Mouse (Mus musculus) spleen, postnatal 36 days (tissue): Measurements from ENCODE around the gene Dnah8.

Source experiments
- DNase-seq, 2 experiments: peaks; one replicate each; pipeline ENCODE4 v3.0.0; 2022; ENCODE audit warnings: low spot score in 2 of 2, mixed read lengths in 1 of 2

Dnah8 gene

DNA sequence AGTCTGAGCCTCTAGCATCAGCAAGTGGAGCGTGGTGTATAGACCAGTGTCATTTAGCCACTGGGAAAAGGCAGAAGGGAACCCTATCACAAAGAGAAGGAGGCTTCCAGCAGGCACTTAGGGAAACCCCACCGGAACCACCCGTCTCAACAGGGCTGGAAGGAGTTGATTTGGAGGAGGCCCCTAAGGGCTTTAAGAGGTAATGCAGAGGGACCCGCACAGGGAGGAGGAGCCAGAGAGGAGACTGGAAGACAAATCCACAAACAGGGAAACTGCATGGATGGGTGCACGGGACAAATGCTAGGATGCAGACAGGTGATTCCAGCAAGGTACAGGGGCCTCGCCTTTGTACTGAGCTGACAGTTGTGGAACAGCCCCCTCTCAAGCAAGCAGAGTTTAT lies 126.1 kb downstream of the Dnah8 start:
- DNase-seq, result no peak

DNA sequence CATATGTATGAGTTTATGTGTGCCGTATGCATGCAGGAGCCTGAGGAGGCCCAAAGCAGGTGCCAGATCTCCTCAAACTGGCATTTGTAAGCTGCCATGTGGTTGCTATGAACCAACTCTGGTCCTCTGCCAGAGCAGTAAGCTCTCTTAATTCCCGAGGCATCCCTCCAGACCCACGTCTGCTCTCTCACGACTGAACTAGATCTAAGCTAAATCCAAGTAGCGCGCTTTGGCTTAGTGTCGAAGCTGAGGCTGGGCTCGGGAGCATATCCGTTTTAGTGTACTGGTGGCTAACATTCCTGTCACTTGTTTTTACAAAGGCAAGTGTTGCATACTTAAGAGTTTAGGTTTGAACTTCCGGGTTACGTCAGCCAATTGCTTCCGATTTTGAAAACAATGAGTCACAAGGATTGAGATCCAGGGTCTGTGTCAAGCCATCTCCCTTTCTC lies 128.2 kb downstream of the Dnah8 start:
- no peak for DNase-seq

DNA sequence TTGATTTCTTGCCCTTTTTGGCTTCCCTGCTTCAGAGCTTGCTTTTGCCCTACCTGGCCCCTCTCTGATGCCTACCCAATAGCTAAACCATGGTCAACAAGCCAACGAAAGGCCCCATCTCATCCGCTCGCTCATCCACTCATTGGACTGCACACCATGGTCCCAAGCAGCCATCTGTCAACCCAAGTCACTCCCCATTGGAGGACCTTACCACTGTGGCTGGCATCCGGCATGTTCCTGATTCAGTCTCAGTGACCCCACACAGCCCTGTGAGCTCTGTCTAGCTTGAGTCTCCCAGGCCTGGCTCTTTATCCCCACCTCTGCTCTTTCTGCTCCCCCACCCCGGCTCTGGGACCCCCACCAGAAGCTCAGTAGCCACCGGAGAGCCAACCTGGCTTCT lies 129.0 kb downstream of the Dnah8 start:
- no peak for DNase-seq

DNA sequence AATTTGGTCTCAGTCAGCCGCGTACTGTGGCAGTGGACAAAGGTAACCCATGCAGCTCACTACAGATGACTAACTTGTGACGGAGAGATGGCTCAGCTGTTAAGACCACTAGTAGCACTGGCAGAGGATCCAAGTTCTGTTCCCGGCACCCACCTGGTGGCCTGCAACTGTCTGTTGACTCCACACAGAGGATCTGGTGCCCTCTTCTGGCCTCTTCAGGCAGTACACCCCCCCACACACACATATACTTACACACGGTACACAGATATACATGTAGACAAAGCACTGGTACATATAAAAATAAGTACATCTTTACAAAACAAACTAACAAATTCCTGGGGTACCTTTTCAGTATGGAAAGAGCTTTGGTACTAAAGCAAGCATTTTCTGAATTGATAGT lies 132.6 kb downstream of the Dnah8 start:
- DNase-seq, result no peak

GRCm38 (mm10) chr17:30760307-30760706 lies 136.2 kb downstream of the Dnah8 start:
- no peak for DNase-seq

- DNase-seq, result no peak
Observed at GRCm38 (mm10) chr17:30764276-30764675, 140.1 kb downstream of the Dnah8 start.

DNA sequence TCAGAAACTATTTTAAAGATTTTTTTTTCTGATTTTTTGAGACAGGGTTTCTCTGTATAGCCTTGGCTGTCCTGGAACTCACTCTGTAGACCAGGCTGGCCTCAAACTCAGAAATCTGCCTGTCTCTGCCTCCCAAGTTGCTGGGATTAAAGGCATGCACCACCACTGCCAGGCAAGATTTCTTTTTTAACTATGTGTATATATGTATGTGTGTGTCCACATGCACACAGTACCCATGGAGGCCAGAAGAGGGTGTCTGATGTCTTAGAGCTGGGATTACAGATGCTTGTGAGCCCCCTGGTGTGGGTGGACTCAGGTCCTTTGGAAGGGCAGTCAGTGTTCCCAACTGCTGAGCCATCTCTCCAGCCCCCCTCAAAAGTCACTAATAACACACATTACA lies 150.3 kb downstream of the Dnah8 start:
- no peak for DNase-seq

- DNase-seq, result no peak
Observed at GRCm38 (mm10) chr17:30775096-30775495, 150.9 kb downstream of the Dnah8 start.

- DNase-seq, result no peak
Observed at GRCm38 (mm10) chr17:30781046-30781445, 156.9 kb downstream of the Dnah8 start.

GRCm38 (mm10) chr17:30782286-30782685 lies 158.1 kb downstream of the Dnah8 start:
- no peak for DNase-seq

- DNase-seq, result no peak
Observed at GRCm38 (mm10) chr17:30788361-30788760, 164.2 kb downstream of the Dnah8 start.

- no peak for DNase-seq
Observed at GRCm38 (mm10) chr17:30790816-30791215, 166.7 kb downstream of the Dnah8 start.

DNA sequence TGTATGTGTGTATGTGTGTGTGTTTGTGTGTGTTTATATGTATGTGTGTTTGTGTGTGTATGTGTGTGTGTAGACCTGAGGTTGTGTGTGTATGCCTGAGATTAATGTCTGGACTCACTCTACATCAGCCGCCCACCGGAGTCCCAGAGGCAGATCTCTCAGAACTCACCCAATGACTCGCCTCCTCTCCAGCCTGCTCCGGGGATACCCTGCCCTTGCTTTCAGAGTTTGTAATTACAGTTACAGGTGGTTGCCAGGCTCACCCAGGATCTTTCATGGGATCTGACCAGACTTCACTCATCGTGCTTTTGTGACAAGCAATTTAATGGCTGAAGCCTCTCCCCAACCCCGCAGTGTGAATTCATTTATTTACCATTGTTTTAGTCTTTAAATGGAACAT lies 168.2 kb downstream of the Dnah8 start:
- no peak for DNase-seq

DNA sequence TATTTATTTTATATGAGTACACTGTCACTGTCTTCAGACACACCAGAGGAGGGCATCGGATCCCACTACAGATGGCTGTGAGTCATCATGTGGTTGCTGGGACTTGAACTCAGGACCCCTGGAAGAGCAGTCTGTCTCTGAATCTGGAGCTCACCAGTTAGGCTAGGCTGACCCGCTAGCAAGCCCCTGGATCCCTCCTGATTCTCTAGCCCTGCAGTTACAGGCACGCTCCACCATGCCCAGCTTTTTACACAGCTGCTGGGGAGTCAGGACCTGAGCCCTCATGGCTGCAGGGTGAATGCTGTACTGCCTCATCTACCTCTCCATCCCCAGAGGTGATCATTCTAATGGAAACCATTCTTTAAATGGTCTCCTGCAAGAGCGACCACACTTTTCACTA lies 172.5 kb downstream of the Dnah8 start:
- DNase-seq, result no peak

DNA sequence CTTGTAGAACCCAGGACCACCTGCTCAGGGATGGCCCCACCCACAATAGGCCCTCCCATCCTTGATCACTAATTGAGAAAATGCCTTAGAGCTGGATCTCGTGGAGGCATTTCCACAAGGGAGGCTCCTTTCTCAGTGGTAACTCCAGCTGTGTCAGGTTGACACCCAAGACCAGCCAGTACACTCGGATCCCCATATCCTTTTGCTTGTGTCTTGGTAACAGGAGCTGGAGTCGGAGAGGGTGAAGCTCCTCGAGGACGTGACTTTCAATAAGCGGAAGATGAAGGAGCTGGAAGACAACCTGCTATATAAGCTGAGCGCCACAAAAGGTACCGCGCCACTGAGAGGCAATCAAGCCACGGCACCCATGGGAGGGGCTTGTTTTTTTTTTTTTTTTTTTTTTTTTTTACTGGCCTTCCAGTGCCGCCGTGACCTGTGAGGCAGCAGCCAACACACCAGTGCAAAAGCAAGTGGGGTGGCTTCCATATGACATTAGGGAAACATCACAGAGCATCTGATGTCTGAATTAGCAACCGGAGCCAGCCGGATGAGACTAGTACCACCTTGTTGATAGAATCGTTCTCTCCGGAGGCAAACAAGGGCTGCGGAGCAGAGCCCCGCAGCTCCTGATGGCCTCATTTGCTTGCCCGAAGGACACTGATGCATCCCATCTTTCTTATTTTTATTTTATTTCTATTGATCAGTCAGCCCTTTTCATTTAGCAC lies 176.3 kb downstream of the Dnah8 start:
- DNase-seq, result no peak

DNA sequence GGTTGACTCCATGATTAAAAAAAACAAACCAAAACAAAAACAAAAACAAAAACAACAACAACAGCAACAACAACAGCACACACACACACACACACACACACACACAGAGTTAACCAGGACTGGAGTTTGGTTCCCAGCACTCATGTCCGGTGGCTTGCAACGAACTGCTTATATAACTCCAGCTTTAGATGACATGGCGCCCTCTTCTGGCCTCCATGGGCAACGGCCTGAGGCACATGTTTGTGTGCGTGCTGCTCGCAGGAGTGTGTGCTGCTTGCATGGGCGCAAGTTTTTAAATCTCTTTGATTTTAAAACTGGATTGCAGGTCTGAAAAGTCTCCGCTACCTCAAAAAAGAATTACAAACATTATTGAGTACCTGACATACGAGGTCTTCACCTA lies 179.5 kb downstream of the Dnah8 start:
- DNase-seq, result no peak

DNA sequence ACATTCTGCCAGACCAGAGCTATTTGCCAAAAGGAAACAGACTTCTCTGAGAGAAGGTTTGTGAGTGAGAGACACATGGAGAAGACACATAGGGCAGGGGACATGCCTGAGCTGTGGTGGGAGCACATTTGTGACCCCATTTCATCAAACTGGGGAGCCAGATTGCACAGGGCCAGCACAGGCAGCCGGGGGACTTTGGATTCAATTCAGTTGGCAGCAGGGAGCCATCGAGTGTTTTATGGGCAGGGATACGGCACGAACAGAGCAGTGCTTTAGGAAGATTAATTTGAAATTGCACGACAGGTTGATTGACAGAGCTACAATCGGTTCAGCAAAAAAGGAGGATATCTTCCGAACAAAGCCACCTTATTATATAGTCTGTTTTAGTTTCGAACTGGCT lies 180.8 kb downstream of the Dnah8 start:
- DNase-seq, result no peak

- no peak for DNase-seq
Observed at GRCm38 (mm10) chr17:30805511-30806059, 181.4 kb downstream of the Dnah8 start.

DNA sequence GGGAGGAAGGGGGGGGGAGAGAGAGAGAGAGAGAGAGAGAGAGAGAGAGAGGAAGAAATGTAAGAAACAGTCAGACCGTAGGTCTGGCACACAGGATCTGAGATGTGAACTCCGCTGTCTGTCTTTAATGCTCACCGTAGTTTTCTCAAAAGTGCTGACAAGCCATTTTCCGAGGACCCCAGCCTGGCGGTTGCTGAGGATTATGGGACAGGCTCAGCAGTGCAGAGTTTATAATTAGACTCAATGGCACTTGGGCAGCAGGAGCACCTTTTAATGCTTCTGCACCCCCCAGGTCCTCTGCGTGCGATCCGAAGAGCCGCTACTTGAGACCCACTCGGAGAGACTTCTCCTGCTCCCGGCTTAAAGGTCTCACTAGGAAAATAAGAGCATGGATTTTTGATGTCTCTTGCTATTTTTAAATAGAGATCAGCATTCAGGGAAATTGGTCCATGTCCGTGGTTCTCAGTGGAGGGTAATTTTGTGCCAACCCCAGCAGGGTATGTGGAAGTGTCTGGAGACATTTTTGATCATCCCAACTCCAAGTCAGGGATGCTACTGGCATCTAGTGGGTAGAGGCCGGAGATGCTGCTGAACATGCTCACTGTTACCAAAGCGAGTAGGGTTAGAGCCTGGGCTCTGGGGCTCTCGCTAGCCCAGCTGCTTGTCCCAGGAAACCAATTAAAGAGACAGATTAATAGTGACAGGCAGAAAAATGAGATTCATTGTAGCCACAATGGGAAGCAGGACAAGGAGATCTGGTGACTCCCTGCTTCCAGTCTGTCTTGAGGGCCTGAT lies 184.9 kb downstream of the Dnah8 start:
- DNase-seq, result no peak

DNA sequence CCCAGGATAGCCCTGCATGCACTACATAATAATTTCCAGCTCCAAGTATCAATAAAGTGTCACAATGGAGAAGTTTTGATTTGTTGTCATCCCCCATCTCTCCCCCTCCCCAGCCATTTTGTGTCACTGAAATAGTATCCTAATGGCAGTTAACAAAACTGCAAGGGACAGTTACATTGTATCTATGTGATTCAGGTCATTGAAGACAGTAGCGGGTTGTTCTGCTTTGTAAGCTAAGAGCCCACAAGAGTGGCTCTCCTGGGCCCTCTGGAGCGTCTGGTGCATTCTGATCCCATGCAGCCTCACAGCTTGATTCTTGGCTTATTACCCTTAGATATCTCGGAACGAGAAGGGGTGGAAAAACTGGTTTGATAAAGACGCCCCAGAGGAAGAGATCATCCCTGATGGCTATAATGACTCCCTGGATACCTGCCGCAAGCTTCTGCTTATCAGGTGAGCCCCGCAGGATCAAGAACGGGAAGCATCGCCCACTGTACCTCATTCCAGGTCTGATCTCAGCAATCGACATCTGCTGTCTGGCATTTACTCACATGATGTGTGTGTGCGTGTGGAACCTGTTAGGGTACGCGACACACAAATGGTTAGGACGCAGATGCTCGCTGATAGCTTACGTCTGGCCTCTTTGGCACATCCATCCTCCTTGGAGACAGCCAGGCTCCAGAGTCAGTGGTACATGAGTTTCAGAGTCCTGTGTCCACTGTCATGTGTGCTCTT lies 185.9 kb downstream of the Dnah8 start:
- no peak for DNase-seq

- DNase-seq, result no peak
Observed at GRCm38 (mm10) chr17:30818543-30818942, 194.4 kb downstream of the Dnah8 start.

DNA sequence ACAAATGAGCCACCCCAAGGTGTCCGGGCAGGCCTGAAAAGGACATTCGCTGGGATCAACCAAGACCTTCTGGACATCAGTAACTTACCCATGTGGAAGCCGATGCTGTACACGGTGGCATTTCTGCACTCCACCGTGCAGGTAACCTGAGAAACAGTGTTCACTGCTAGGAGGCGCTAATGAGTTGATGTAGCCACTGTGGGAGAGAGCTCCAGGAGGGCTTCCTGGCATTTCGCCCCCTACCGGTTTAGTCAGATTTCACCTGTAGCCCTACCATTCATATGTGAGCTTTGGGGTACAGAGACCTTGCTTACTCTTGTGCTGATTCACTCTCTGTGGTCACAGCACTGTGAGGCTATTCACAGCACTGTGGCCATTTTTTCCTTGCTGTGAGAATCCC lies 195.0 kb downstream of the Dnah8 start:
- no peak for DNase-seq
